In the genomic region with DNA sequence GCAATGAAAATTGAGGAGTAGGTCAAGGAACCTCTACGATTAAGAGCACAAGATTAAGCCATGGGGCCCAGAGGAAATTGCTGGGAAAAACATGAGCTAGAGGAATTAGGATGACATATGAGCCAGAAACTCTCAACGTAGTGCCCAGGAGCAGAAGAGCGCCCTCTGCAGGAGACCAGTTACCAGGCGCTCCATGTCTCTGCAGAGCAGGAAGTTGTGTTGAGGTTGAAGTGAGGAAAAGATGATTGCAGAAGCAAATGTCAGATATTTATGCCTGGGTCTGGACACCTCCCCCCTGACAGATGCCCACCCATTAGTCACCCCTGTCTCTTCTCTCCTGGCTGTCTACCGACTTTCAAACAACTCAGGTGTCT, we compare ENCODE assay signal across 15 mouse cellular contexts.
DNase-seq lines count a peak whose midpoint lies in the region; ATAC-seq and TF ChIP-seq lines count a peak whose summit lies in the region.
"Had no signal": no experiment of that assay in that cellular context is flagged by ENCODE, and none has a peak within 500 bp of the region (broad histone marks: within the 10 kb centered on the region; RNA-seq: fewer than 3 reads in every experiment).

No protein-coding gene starts in this region.

- no peaks in the 10 kb centered on the region for H3K9me3 ChIP-seq in heart, embryonic 12.5 days (replicated peaks)
- no peaks in the 10 kb centered on the region for H3K9me3 ChIP-seq in lung, embryonic 14.5 days (ENCODE audit: low read depth, low read length)
- H3K9me3 ChIP-seq: forebrain, embryonic 15.5 days; neural tube, embryonic 15.5 days; stomach, embryonic 15.5 days had no signal

- WGBS in heart, embryonic 12.5 days = 64% methylated on average over 5 of the region's 5 CpGs
- WGBS in lung, embryonic 14.5 days = 62% methylated on average over 5 of the region's 5 CpGs

- no peak overlapping the region for H3K4me2 ChIP-seq in heart, embryonic 12.5 days
- H3K4me2 ChIP-seq in lung, embryonic 14.5 days = no peak overlapping the region
- H3K4me2 ChIP-seq: forebrain, embryonic 15.5 days; neural tube, embryonic 15.5 days; stomach, embryonic 15.5 days had no signal

- no peak overlapping the region for H3K4me3 ChIP-seq in heart, embryonic 12.5 days
- no peak overlapping the region for H3K4me3 ChIP-seq in lung, embryonic 14.5 days (ENCODE audit: low read depth, low read length)
- H3K4me3 ChIP-seq: forebrain, embryonic 15.5 days; neural tube, embryonic 15.5 days; stomach, embryonic 15.5 days had no signal

- peak; percentile 15; the same call in 1 of the 2 replicates for ATAC-seq in heart, embryonic 12.5 days (ENCODE audit: insufficient number of reproducible peaks, low FRiP score)
- ATAC-seq in lung, embryonic 14.5 days (ENCODE audit: insufficient read depth) = no peak

- no peaks in the 10 kb centered on the region for H3K27me3 ChIP-seq in heart, embryonic 12.5 days (replicated peaks)
- H3K27me3 ChIP-seq in lung, embryonic 14.5 days (ENCODE audit: insufficient read depth, low read length) = no peaks in the 10 kb centered on the region
- H3K27me3 ChIP-seq: forebrain, embryonic 15.5 days; neural tube, embryonic 15.5 days; stomach, embryonic 15.5 days had no signal

- H3K9ac ChIP-seq in heart, embryonic 12.5 days = no peak overlapping the region
- no peak overlapping the region for H3K9ac ChIP-seq in lung, embryonic 14.5 days
- H3K9ac ChIP-seq: forebrain, embryonic 15.5 days; neural tube, embryonic 15.5 days; stomach, embryonic 15.5 days had no signal

- 0 out of 2 replicates have a peak, but pooled peaks cover 7% of the 10 kb centered on the region for H3K4me1 ChIP-seq in heart, embryonic 12.5 days (replicated peaks)
- no peaks in the 10 kb centered on the region for H3K4me1 ChIP-seq in lung, embryonic 14.5 days (ENCODE audit: insufficient read depth)
- H3K4me1 ChIP-seq: forebrain, embryonic 15.5 days; neural tube, embryonic 15.5 days; stomach, embryonic 15.5 days had no signal

- TF ChIP-seq CTCF in lung, embryonic 14.5 days (IDR thresholded peaks at IDR 0.05; ENCODE audit: low read depth) = peak; percentile 21; the same call in 1 of the 2 replicates

- no peaks in the 10 kb centered on the region for H3K36me3 ChIP-seq in heart, embryonic 12.5 days
- H3K36me3 ChIP-seq in lung, embryonic 14.5 days (ENCODE audit: insufficient read depth) = no peaks in the 10 kb centered on the region
- H3K36me3 ChIP-seq: stomach, embryonic 15.5 days had no signal

- DNase-seq in heart, adult 11 months = no peak
- peak; percentile 9 for DNase-seq in lung, embryonic 14.5 days
- DNase-seq in lung, postnatal 14 days = no peak
- peak; percentile 7 for DNase-seq in WW6 (ENCODE audit: low read depth, low spot score)
- DNase-seq in retina, embryonic 14.5 days (ENCODE audit: low spot score) = peak; percentile 11
- DNase-seq in natural killer cell, adult 2 months (ENCODE audit: low spot score in 2 of 2) = no peak
- no peak for DNase-seq in adrenal gland, postnatal 36 days
- DNase-seq: kidney, adult 2 months; lung, adult 2 months; midbrain, embryonic 14.5 days; right cerebral cortex, postnatal 4 days had no signal

- H3K27ac ChIP-seq in heart, embryonic 12.5 days (ENCODE audit: poor library complexity, severe bottlenecking) = no peak overlapping the region
- no peak overlapping the region for H3K27ac ChIP-seq in lung, embryonic 14.5 days (ENCODE audit: low read depth)
- H3K27ac ChIP-seq: forebrain, embryonic 15.5 days; neural tube, embryonic 15.5 days; stomach, embryonic 15.5 days had no signal

Comparison
In these comparisons a context has a peak if more than half of its experiments do, and no peak if none do; other contexts are left out.
1. DNase-seq: peak in lung, embryonic 14.5 days (single experiment), WW6 (single experiment) and retina, embryonic 14.5 days (single experiment); none in heart, adult 11 months (single experiment), lung, postnatal 14 days (single experiment), natural killer cell, adult 2 months (0 of 2) and adrenal gland, postnatal 36 days (0 of 2).